Mouse (Mus musculus): ENCODE measurements around the gene D430019H16Rik.

DNA sequence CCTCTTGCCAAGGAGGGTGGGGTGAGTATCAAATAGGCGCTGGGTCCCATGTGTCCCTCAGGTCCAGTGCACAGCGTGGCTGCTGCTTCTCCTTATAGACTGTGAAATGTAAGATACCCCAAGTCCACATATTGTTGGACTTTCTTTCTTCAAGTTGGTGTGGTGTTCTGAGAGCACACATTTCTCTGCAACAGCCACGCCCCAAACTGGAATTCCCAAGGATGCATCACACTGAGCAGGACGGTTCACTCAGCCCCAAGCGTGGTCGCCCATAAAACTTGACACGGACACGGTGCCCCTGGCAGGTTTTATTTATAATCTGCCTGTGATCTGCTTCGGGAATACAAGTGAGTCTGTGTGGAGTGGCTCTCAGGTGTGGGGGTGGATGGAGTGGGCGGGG, 60.5 kb downstream of the D430019H16Rik start:
- TF ChIP-seq CTCF (IDR thresholded peaks at IDR 0.05; ENCODE audit: insufficient read depth, low read depth, low read length) (no peak), POLR2A (IDR thresholded peaks at IDR 0.05; ENCODE audit: insufficient read depth, low read depth, low read length) (no peak)

Data from olfactory bulb, adult 2 months (tissue).